Mouse (Mus musculus) small intestine, adult 2 months (tissue): Measurements from ENCODE around the gene Vmn2r12.

Experiments used
- CTCF ChIP-seq: fragments of 200-500 bp; IDR thresholded peaks from 2 replicates; pipeline ENCODE4 v1.5.1; 2012; ENCODE audit warnings: low read depth, mild to moderate bottlenecking, control low read depth, inconsistent platforms, low read length, moderate library complexity, mixed read lengths; ENCODE audit not compliant: insufficient replicate concordance, insufficient read length; ENCODE audit errors: extremely low read depth
- POLR2A ChIP-seq: fragments of 200-500 bp; IDR thresholded peaks from 2 replicates; pipeline ENCODE4 v1.6.1; 2012; ENCODE audit warnings: low read depth, mild to moderate bottlenecking, control low read depth, inconsistent platforms, low read length, moderate library complexity

- TF ChIP-seq CTCF (no peak), POLR2A (no peak)
Measured at GRCm38 (mm10) chr5:109055286-109055685, 42.5 kb downstream of the Vmn2r12 start.
